Mouse (Mus musculus): ENCODE results near the gene Apeh. TPM values are rescaled to one million over a fixed set of nuclear protein-coding genes. Genes with fewer than 3 reads are reported as not detected.

The Apeh gene
- polyA plus RNA-seq, 1 experiment from 2014 or later = 50.8 TPM

- H3K36me3 ChIP-seq (ENCODE audit: control insufficient read depth, insufficient read depth, low read length) = peaks cover 24% of the 10 kb centered on the region
- H3K9me3 ChIP-seq (replicated peaks; ENCODE audit: control insufficient read depth, low read length, poor library complexity, severe bottlenecking) = no peaks in the 10 kb centered on the region
- WGBS = 57% methylated on average over 20 of the region's 20 CpGs
- no peak within 1 kb of the TSS for H3K4me2 ChIP-seq (ENCODE audit: low read length)
- 0 out of 2 replicates have a peak, but pooled peaks have one; percentile 12 for ATAC-seq
- no peak within 1 kb of the TSS for H3K4me3 ChIP-seq (ENCODE audit: low read depth, low read length)
- H3K9ac ChIP-seq (ENCODE audit: low read depth, low read length) = no peak within 1 kb of the TSS
- H3K4me1 ChIP-seq (ENCODE audit: control insufficient read depth, insufficient read depth, low read length) = peaks cover 16% of the 10 kb centered on the region
- no peaks in the 10 kb centered on the region for H3K27me3 ChIP-seq (ENCODE audit: control insufficient read depth, insufficient read depth, low read depth, low read length)
- H3K27ac ChIP-seq (ENCODE audit: low read length) = no peak within 1 kb of the TSS
These were observed 41.3 kb downstream of the Apeh start, which contains the start of gene Amigo3 for GRCm38 (mm10) chr9:108052885-108053664. TSS of gene Amigo3 (plus strand) at chr9:108053159.

GRCm38 (mm10) chr9:108052411-108052810 is 42.0 kb downstream of the Apeh start:
- no peak overlapping the region for H3K4me3 ChIP-seq (ENCODE audit: low read depth, low read length)
- no peak overlapping the region for H3K4me2 ChIP-seq (ENCODE audit: low read length)
- 68% methylated on average over 7 of the region's 7 CpGs for WGBS
- H3K27me3 ChIP-seq (ENCODE audit: control insufficient read depth, insufficient read depth, low read depth, low read length) = no peaks in the 10 kb centered on the region
- peaks cover 18% of the 10 kb centered on the region for H3K4me1 ChIP-seq (ENCODE audit: control insufficient read depth, insufficient read depth, low read length)
- H3K36me3 ChIP-seq (ENCODE audit: control insufficient read depth, insufficient read depth, low read length) = peaks cover 21% of the 10 kb centered on the region
- no peak overlapping the region for H3K9ac ChIP-seq (ENCODE audit: low read depth, low read length)
- ATAC-seq = no peak
- H3K9me3 ChIP-seq (replicated peaks; ENCODE audit: control insufficient read depth, low read length, poor library complexity, severe bottlenecking) = no peaks in the 10 kb centered on the region
- H3K27ac ChIP-seq (ENCODE audit: low read length) = no peak overlapping the region

GRCm38 (mm10) chr9:108051931-108052220 is 42.5 kb downstream of the Apeh start:
- 84% methylated on average over 4 of the region's 4 CpGs for WGBS
- Histone ChIP-seq H3K4me1 (ENCODE audit: control insufficient read depth, insufficient read depth, low read length) (peaks cover 18% of the 10 kb centered on the region), H3K27ac (ENCODE audit: low read length) (no peak overlapping the region), H3K36me3 (ENCODE audit: control insufficient read depth, insufficient read depth, low read length) (peaks cover 22% of the 10 kb centered on the region), H3K4me2 (ENCODE audit: low read length) (no peak overlapping the region), H3K9me3 (replicated peaks; ENCODE audit: control insufficient read depth, low read length, poor library complexity, severe bottlenecking) (no peaks in the 10 kb centered on the region), H3K9ac (ENCODE audit: low read depth, low read length) (no peak overlapping the region), H3K4me3 (ENCODE audit: low read depth, low read length) (no peak overlapping the region), H3K27me3 (ENCODE audit: control insufficient read depth, insufficient read depth, low read depth, low read length) (no peaks in the 10 kb centered on the region)
- no peak for ATAC-seq

- Histone ChIP-seq H3K27me3 (ENCODE audit: control insufficient read depth, insufficient read depth, low read depth, low read length) (no peaks in the 10 kb centered on the region), H3K9ac (ENCODE audit: low read depth, low read length) (no peak overlapping the region), H3K4me3 (ENCODE audit: low read depth, low read length) (no peak overlapping the region), H3K4me2 (ENCODE audit: low read length) (no peak overlapping the region), H3K27ac (ENCODE audit: low read length) (no peak overlapping the region), H3K4me1 (ENCODE audit: control insufficient read depth, insufficient read depth, low read length) (peaks cover 18% of the 10 kb centered on the region), H3K36me3 (ENCODE audit: control insufficient read depth, insufficient read depth, low read length) (peaks cover 24% of the 10 kb centered on the region), H3K9me3 (replicated peaks; ENCODE audit: control insufficient read depth, low read length, poor library complexity, severe bottlenecking) (no peaks in the 10 kb centered on the region)
- ATAC-seq = no peak
- WGBS = 96% methylated on average over 15 of the region's 15 CpGs
These were observed 43.0 kb downstream of the Apeh start for GRCm38 (mm10) chr9:108051184-108051930.

GRCm38 (mm10) chr9:108049561-108050251 is 44.7 kb downstream of the Apeh start:
- Histone ChIP-seq H3K4me1 (ENCODE audit: control insufficient read depth, insufficient read depth, low read length) (peaks cover 18% of the 10 kb centered on the region), H3K36me3 (ENCODE audit: control insufficient read depth, insufficient read depth, low read length) (peaks cover 26% of the 10 kb centered on the region), H3K27ac (ENCODE audit: low read length) (peak overlapping the region; percentile 69; the same call in 1 of the 2 replicates), H3K9me3 (replicated peaks; ENCODE audit: control insufficient read depth, low read length, poor library complexity, severe bottlenecking) (no peaks in the 10 kb centered on the region), H3K27me3 (ENCODE audit: control insufficient read depth, insufficient read depth, low read depth, low read length) (no peaks in the 10 kb centered on the region), H3K4me2 (ENCODE audit: low read length) (peak overlapping the region; percentile 89), H3K9ac (ENCODE audit: low read depth, low read length) (peak overlapping the region; percentile 73), H3K4me3 (ENCODE audit: low read depth, low read length) (peak overlapping the region; percentile 77)
- peak; percentile 31; the same call in 1 of the 2 replicates for ATAC-seq
- 43% methylated on average over 15 of the region's 15 CpGs for WGBS

- Histone ChIP-seq H3K36me3 (ENCODE audit: control insufficient read depth, insufficient read depth, low read length) (peaks cover 23% of the 10 kb centered on the region), H3K4me3 (ENCODE audit: low read depth, low read length) (peak within 1 kb of the TSS; percentile 77), H3K27ac (ENCODE audit: low read length) (peak within 1 kb of the TSS; percentile 69), H3K9me3 (replicated peaks; ENCODE audit: control insufficient read depth, low read length, poor library complexity, severe bottlenecking) (no peaks in the 10 kb centered on the region), H3K27me3 (ENCODE audit: control insufficient read depth, insufficient read depth, low read depth, low read length) (no peaks in the 10 kb centered on the region), H3K9ac (ENCODE audit: low read depth, low read length) (peak within 1 kb of the TSS; percentile 73), H3K4me1 (ENCODE audit: control insufficient read depth, insufficient read depth, low read length) (peaks cover 18% of the 10 kb centered on the region), H3K4me2 (ENCODE audit: low read length) (peak within 1 kb of the TSS; percentile 89)
- peak; percentile 95 for ATAC-seq
- WGBS = under 1% methylated on average over 32 of the region's 39 CpGs
These were observed 45.4 kb downstream of the Apeh start, which contains the start of gene Gmppb for GRCm38 (mm10) chr9:108049016-108049455. TSS of gene Gmppb (plus strand) at chr9:108049242.

- H3K27ac ChIP-seq (ENCODE audit: low read length) = peak overlapping the region; percentile 58; the same call in 1 of the 2 replicates
- H3K4me2 ChIP-seq (ENCODE audit: low read length) = peak overlapping the region; percentile 89
- peak; percentile 50 for ATAC-seq
- peak overlapping the region; percentile 77 for H3K4me3 ChIP-seq (ENCODE audit: low read depth, low read length)
- no peaks in the 10 kb centered on the region for H3K9me3 ChIP-seq (replicated peaks; ENCODE audit: control insufficient read depth, low read length, poor library complexity, severe bottlenecking)
- H3K27me3 ChIP-seq (ENCODE audit: control insufficient read depth, insufficient read depth, low read depth, low read length) = no peaks in the 10 kb centered on the region
- H3K4me1 ChIP-seq (ENCODE audit: control insufficient read depth, insufficient read depth, low read length) = peaks cover 18% of the 10 kb centered on the region
- H3K9ac ChIP-seq (ENCODE audit: low read depth, low read length) = peak overlapping the region; percentile 73
- under 1% methylated on average over 19 of the region's 19 CpGs for WGBS
- peaks cover 18% of the 10 kb centered on the region for H3K36me3 ChIP-seq (ENCODE audit: control insufficient read depth, insufficient read depth, low read length)
These were observed 45.8 kb downstream of the Apeh start for GRCm38 (mm10) chr9:108048566-108048955.

- Histone ChIP-seq H3K4me2 (ENCODE audit: low read length) (peak overlapping the region; percentile 89), H3K9ac (ENCODE audit: low read depth, low read length) (peak overlapping the region; percentile 73), H3K4me3 (ENCODE audit: low read depth, low read length) (peak overlapping the region; percentile 77), H3K9me3 (replicated peaks; ENCODE audit: control insufficient read depth, low read length, poor library complexity, severe bottlenecking) (no peaks in the 10 kb centered on the region), H3K4me1 (ENCODE audit: control insufficient read depth, insufficient read depth, low read length) (peaks cover 16% of the 10 kb centered on the region), H3K27ac (ENCODE audit: low read length) (peak overlapping the region; percentile 58; the same call in 1 of the 2 replicates), H3K36me3 (ENCODE audit: control insufficient read depth, insufficient read depth, low read length) (peaks cover 18% of the 10 kb centered on the region), H3K27me3 (ENCODE audit: control insufficient read depth, insufficient read depth, low read depth, low read length) (no peaks in the 10 kb centered on the region)
- no peak for ATAC-seq
- 47% methylated on average over 17 of the region's 17 CpGs for WGBS
These were observed 46.5 kb downstream of the Apeh start for GRCm38 (mm10) chr9:108047601-108048565.
